Mouse (Mus musculus): ENCODE data around the gene Daglb.

- TF ChIP-seq GATA2 (IDR thresholded peaks at IDR 0.05; ENCODE audit: borderline replicate concordance, low read depth, low read length), result no peak
- no peak for TF ChIP-seq GATA1 (IDR thresholded peaks at IDR 0.05; ENCODE audit: borderline replicate concordance, low read length)
- TF ChIP-seq CTCF (IDR thresholded peaks at IDR 0.05; ENCODE audit: low read depth, low read length), result no peak
- TF ChIP-seq TAL1 (conservative IDR thresholded peaks at IDR 0.05; ENCODE audit: low read depth, low read length), result no peak
Observed at GRCm38 (mm10) chr5:143509737-143510136, 45.4 kb downstream of the Daglb start.

Measured in G1E (cell line).